ENCODE assay signal across 24 mouse cellular contexts in the genomic region with DNA sequence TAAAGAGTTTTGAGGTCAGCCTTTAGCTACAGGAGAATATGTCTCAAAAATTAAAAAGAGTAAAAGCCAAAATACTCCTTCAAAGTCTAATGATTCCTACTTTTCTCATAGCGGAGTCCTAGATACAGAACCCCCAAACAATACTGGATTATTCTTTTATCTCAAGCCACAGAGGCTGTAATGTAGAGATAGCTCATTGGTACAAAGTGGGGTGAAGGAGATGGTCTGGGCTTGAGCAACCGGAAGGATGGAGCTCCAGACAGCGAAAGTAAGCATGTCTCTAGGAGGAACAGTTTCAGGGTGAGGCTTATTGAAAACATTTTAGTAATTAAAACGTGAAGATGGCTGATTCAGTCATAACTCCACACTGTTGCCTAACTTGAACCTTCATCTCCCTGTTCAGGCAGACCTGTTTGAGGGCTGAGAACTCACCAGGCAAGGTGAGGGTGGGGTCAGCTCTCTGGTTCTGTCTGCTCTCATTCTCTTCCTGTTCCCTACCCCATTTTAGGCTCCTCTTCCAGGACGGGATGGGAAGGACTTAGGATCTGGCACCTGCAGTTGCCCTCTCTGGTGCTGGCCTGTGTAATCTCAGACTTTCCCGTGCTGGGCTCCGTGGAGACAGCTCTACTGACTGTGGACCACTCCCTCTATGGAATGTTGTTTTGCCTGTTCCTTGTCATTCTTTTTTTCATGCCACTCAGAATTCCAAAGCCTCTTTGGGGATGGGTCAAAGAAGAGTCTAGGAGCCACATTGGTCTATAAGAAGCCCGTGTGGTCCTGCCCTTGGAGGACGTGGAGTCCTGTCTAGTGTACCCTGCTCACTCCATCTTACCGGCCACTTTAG. TPM values are rescaled to one million over a fixed set of nuclear protein-coding genes. Genes with fewer than 3 reads are reported as not detected.
DNase-seq lines count a peak whose midpoint lies in the region; ATAC-seq and TF ChIP-seq lines count a peak whose summit lies in the region.
"Had no signal": no experiment of that assay in that cellular context is flagged by ENCODE, and none has a peak within 500 bp of the region (broad histone marks: within the 10 kb centered on the region; RNA-seq: fewer than 3 reads in every experiment).

No protein-coding gene starts in this region.

- WGBS in embryonic facial prominence, embryonic 14.5 days, result 71% methylated on average over 10 of the region's 10 CpGs
- 74% methylated on average over 10 of the region's 10 CpGs for WGBS in embryonic facial prominence, embryonic 10.5 days
- whole genome bisulfite sequencing in intestine, embryonic 14.5 days, result 56% methylated on average over 10 of the region's 10 CpGs
- 64% methylated on average over 10 of the region's 10 CpGs for WGBS in stomach, embryonic 14.5 days

- no peak for TF ChIP-seq CTCF in ES-Bruce4 (IDR thresholded peaks at IDR 0.05; ENCODE audit: low read depth, low read length)

- no peak overlapping the region for H3K27ac ChIP-seq in embryonic facial prominence, embryonic 14.5 days (replicated peaks; ENCODE audit: low read depth, low read length)
- H3K27ac ChIP-seq in embryonic facial prominence, embryonic 10.5 days (replicated peaks), result no peak overlapping the region
- peak overlapping the region; percentile 53 for H3K27ac ChIP-seq in ES-Bruce4 (ENCODE audit: insufficient read depth, low read length)
- no peak overlapping the region for H3K27ac ChIP-seq in intestine, embryonic 14.5 days (ENCODE audit: low read depth)
- no peak overlapping the region for H3K27ac ChIP-seq in stomach, embryonic 14.5 days (ENCODE audit: low read length)
- H3K27ac ChIP-seq: embryonic facial prominence, embryonic 15.5 days; forebrain, embryonic 15.5 days; hindbrain, embryonic 10.5 days; liver, embryonic 15.5 days; macrophage had no signal

- no peaks in the 10 kb centered on the region for H3K9me3 ChIP-seq in embryonic facial prominence, embryonic 14.5 days (ENCODE audit: control insufficient read depth, low read length)
- no peaks in the 10 kb centered on the region for H3K9me3 ChIP-seq in embryonic facial prominence, embryonic 10.5 days
- peaks cover 15% of the 10 kb centered on the region for H3K9me3 ChIP-seq in ES-Bruce4 (replicated peaks; ENCODE audit: control insufficient read depth, insufficient read depth, low read length, poor library complexity, severe bottlenecking)
- H3K9me3 ChIP-seq in intestine, embryonic 14.5 days (ENCODE audit: control insufficient read depth, low read length), result no peaks in the 10 kb centered on the region
- no peaks in the 10 kb centered on the region for H3K9me3 ChIP-seq in stomach, embryonic 14.5 days (ENCODE audit: control insufficient read depth, low read depth, low read length)
- H3K9me3 ChIP-seq: embryonic facial prominence, embryonic 15.5 days; forebrain, embryonic 15.5 days; hindbrain, embryonic 10.5 days; liver, embryonic 15.5 days had no signal

- TF ChIP-seq POLR2A in ES-Bruce4 (IDR thresholded peaks at IDR 0.05; ENCODE audit: insufficient read depth, low read length), result no peak

- no peaks in the 10 kb centered on the region for H3K36me3 ChIP-seq in embryonic facial prominence, embryonic 14.5 days (ENCODE audit: control insufficient read depth, insufficient read depth, low read length)
- no peaks in the 10 kb centered on the region for H3K36me3 ChIP-seq in embryonic facial prominence, embryonic 10.5 days (replicated peaks)
- no peaks in the 10 kb centered on the region for H3K36me3 ChIP-seq in ES-Bruce4 (ENCODE audit: control insufficient read depth, insufficient read depth, low read length, poor library complexity, severe bottlenecking)
- no peaks in the 10 kb centered on the region for H3K36me3 ChIP-seq in intestine, embryonic 14.5 days (ENCODE audit: control insufficient read depth, insufficient read depth, low read length)
- no peaks in the 10 kb centered on the region for H3K36me3 ChIP-seq in stomach, embryonic 14.5 days (ENCODE audit: control insufficient read depth, insufficient read depth, low read length)
- H3K36me3 ChIP-seq: embryonic facial prominence, embryonic 15.5 days; forebrain, embryonic 15.5 days; heart, embryonic 12.5 days; hindbrain, embryonic 10.5 days; liver, embryonic 15.5 days had no signal

- no peaks in the 10 kb centered on the region for H3K4me1 ChIP-seq in embryonic facial prominence, embryonic 14.5 days (ENCODE audit: control insufficient read depth, insufficient read depth, low read length)
- 0 out of 2 replicates have a peak, but pooled peaks cover 2% of the 10 kb centered on the region for H3K4me1 ChIP-seq in embryonic facial prominence, embryonic 10.5 days
- H3K4me1 ChIP-seq in ES-Bruce4 (ENCODE audit: control insufficient read depth, insufficient read depth, low read length), result peaks cover 5% of the 10 kb centered on the region
- H3K4me1 ChIP-seq in intestine, embryonic 14.5 days (replicated peaks; ENCODE audit: control insufficient read depth, insufficient read depth, low read length), result no peaks in the 10 kb centered on the region
- no peaks in the 10 kb centered on the region for H3K4me1 ChIP-seq in stomach, embryonic 14.5 days (ENCODE audit: control insufficient read depth, insufficient read depth, low read length)
- H3K4me1 ChIP-seq: embryonic facial prominence, embryonic 15.5 days; forebrain, embryonic 15.5 days; heart, embryonic 12.5 days; hindbrain, embryonic 10.5 days; liver, embryonic 15.5 days had no signal

- H3K4me3 ChIP-seq in embryonic facial prominence, embryonic 14.5 days (ENCODE audit: low read depth, low read length), result no peak overlapping the region
- H3K4me3 ChIP-seq in embryonic facial prominence, embryonic 10.5 days, result no peak overlapping the region
- no peak overlapping the region for H3K4me3 ChIP-seq in ES-Bruce4 (ENCODE audit: low read depth, low read length)
- no peak overlapping the region for H3K4me3 ChIP-seq in intestine, embryonic 14.5 days (ENCODE audit: low read depth, low read length)
- no peak overlapping the region for H3K4me3 ChIP-seq in stomach, embryonic 14.5 days (ENCODE audit: low read depth, low read length)
- H3K4me3 ChIP-seq: embryonic facial prominence, embryonic 15.5 days; forebrain, embryonic 15.5 days; heart, embryonic 12.5 days; hindbrain, embryonic 10.5 days; liver, embryonic 15.5 days had no signal

- H3K27me3 ChIP-seq in embryonic facial prominence, embryonic 14.5 days (replicated peaks; ENCODE audit: control insufficient read depth, insufficient read depth, low read length), result no peaks in the 10 kb centered on the region
- no peaks in the 10 kb centered on the region for H3K27me3 ChIP-seq in embryonic facial prominence, embryonic 10.5 days (replicated peaks; ENCODE audit: low read depth, poor library complexity, severe bottlenecking)
- H3K27me3 ChIP-seq in ES-Bruce4 (ENCODE audit: control insufficient read depth, insufficient read depth, low read length, poor library complexity, severe bottlenecking), result no peaks in the 10 kb centered on the region
- H3K27me3 ChIP-seq in intestine, embryonic 14.5 days (replicated peaks; ENCODE audit: control insufficient read depth, insufficient read depth, low read length), result no peaks in the 10 kb centered on the region
- H3K27me3 ChIP-seq in stomach, embryonic 14.5 days (ENCODE audit: control insufficient read depth, insufficient read depth, low read length), result no peaks in the 10 kb centered on the region
- H3K27me3 ChIP-seq: embryonic facial prominence, embryonic 15.5 days; forebrain, embryonic 15.5 days; heart, embryonic 12.5 days; liver, embryonic 15.5 days had no signal

- H3K9ac ChIP-seq in embryonic facial prominence, embryonic 14.5 days (ENCODE audit: low read depth, low read length), result no peak overlapping the region
- H3K9ac ChIP-seq in ES-Bruce4 (ENCODE audit: low read depth, poor library complexity, severe bottlenecking), result no peak overlapping the region
- H3K9ac ChIP-seq in intestine, embryonic 14.5 days (ENCODE audit: low read length), result no peak overlapping the region
- no peak overlapping the region for H3K9ac ChIP-seq in stomach, embryonic 14.5 days (replicated peaks; ENCODE audit: low read depth, low read length)
- H3K9ac ChIP-seq: embryonic facial prominence, embryonic 15.5 days; forebrain, embryonic 15.5 days; heart, embryonic 12.5 days; liver, embryonic 15.5 days had no signal

- TF ChIP-seq EP300 in ES-Bruce4 (IDR thresholded peaks at IDR 0.05; ENCODE audit: insufficient read depth, low read depth, low read length), result 0 out of 2 replicates have a peak, but pooled peaks have one; percentile 40

- peak; percentile 43 for DNase-seq in embryonic facial prominence, embryonic 14.5 days (ENCODE audit: low spot score)
- DNase-seq in embryonic facial prominence, embryonic 10.5 days (ENCODE audit: low spot score), result no peak
- no peak for DNase-seq in intestine, embryonic 14.5 days (ENCODE audit: low spot score)
- no peak for DNase-seq in spleen, adult 12 weeks (ENCODE audit: low spot score)
- no peak for DNase-seq in MN1 (ENCODE audit: low spot score)
- DNase-seq: adrenal gland, postnatal 10 days; cerebellum, adult 18-20 months; cerebellum, postnatal 25 days; gastrocnemius, postnatal 10 days; heart, adult 11 months; heart, postnatal 10 days; kidney, adult 18-20 months; layer of hippocampus, adult 9-11 months; liver had no signal

- H3K4me2 ChIP-seq in embryonic facial prominence, embryonic 14.5 days (ENCODE audit: low read depth, low read length), result no peak overlapping the region
- H3K4me2 ChIP-seq in intestine, embryonic 14.5 days (ENCODE audit: low read length), result no peak overlapping the region
- H3K4me2 ChIP-seq in stomach, embryonic 14.5 days (replicated peaks; ENCODE audit: low read depth, low read length), result no peak overlapping the region
- H3K4me2 ChIP-seq: embryonic facial prominence, embryonic 15.5 days; forebrain, embryonic 15.5 days; heart, embryonic 12.5 days; liver, embryonic 15.5 days; midbrain, embryonic 11.5 days had no signal

- peak; percentile 70; the same call in 1 of the 2 replicates for ATAC-seq in embryonic facial prominence, embryonic 14.5 days (ENCODE audit: low read depth)
- peak; percentile 69; the same call in 1 of the 2 replicates for ATAC-seq in intestine, embryonic 14.5 days (replicated peaks; ENCODE audit: low FRiP score, low TSS enrichment, low read depth)
- 0 out of 2 replicates have a peak, but pooled peaks have one; percentile 53 for ATAC-seq in stomach, embryonic 14.5 days (ENCODE audit: insufficient number of reproducible peaks, insufficient read depth, low FRiP score, low read depth)
- ATAC-seq: forebrain, embryonic 15.5 days; hindbrain, embryonic 16.5 days had no signal

RNA-seq across cellular contexts. Expression of a gene that starts 14.2 kb away (rescaled TPM):
- 66.6 and 67.3 TPM in 2 replicates for polyA plus RNA-seq in embryonic facial prominence, embryonic 14.5 days (2014; fragmentation: Nextera tagmentation; extraction: Ambion mirVana)
- polyA plus RNA-seq in embryonic facial prominence, embryonic 10.5 days (2016; fragmentation: Nextera tagmentation; extraction: Ambion mirVana), result 111 and 114 TPM in 2 replicates
- 315 and 353 TPM in 2 replicates for polyA plus RNA-seq in ES-Bruce4 (2011; ENCODE audit: insufficient read depth, insufficient read length, low read depth, missing spikeins)
- 66.5 and 68.4 TPM in 2 replicates for polyA plus RNA-seq in intestine, embryonic 14.5 days (2014; fragmentation: Nextera tagmentation; extraction: Ambion mirVana)
- 74.8 and 75.7 TPM in 2 replicates for polyA plus RNA-seq in stomach, embryonic 14.5 days (2014; fragmentation: Nextera tagmentation; extraction: Ambion mirVana)
